Mouse (Mus musculus) kidney, adult 10 weeks (tissue): Measurements from ENCODE around the gene Olfr1336. TPM values are rescaled to one million over a fixed set of nuclear protein-coding genes. Genes with fewer than 3 reads are reported as not detected.

Experiments
- polyA plus RNA-seq: library from polyadenylated mRNA; stranded (reverse); fragments of 350-450 nt; fragmentation: Illumina TruSeq; extraction: RNeasy Lipid Tissue Mini Kit (QIAGEN cat#74804); gene quantifications from one replicate; pipeline ENCODE4 v1.2.3, GENCODE M21; 2014; ENCODE audit warnings: low read depth, low replicate concordance

Olfr1336 gene
- polyA plus RNA-seq: not detected

GRCm38 (mm10) chr7:6455868-6456267 is at the start of gene Olfr1336:
Gene Olfr1336 (plus strand): TSS chr7:6456168.

GRCm38 (mm10) chr7:6410043-6410442 is 45.9 kb upstream of the Olfr1336 start, which contains the start of gene Gm20715:
Gene Gm20715 (plus strand): TSS chr7:6410277.

GRCm38 (mm10) chr7:6438388-6438787 is 17.6 kb upstream of the Olfr1336 start, which contains the start of gene Olfr1344:
Gene Olfr1344 (plus strand): TSS chr7:6438688.

GRCm38 (mm10) chr7:6466951-6467350 is 11.0 kb downstream of the Olfr1336 start, which contains the start of gene Olfr1346:
Gene Olfr1346 (plus strand): TSS chr7:6467101.

GRCm38 (mm10) chr7:6486841-6487240 is 30.9 kb downstream of the Olfr1336 start, which contains the start of gene Olfr5:
Gene Olfr5 (minus strand): TSS chr7:6486941.

GRCm38 (mm10) chr7:6499655-6500054 is 43.7 kb downstream of the Olfr1336 start, which contains the start of gene Olfr1347:
Gene Olfr1347 (minus strand): TSS chr7:6499755.

GRCm38 (mm10) chr7:6508648-6509047 is 52.7 kb downstream of the Olfr1336 start, which contains the start of gene Olfr1348:
Gene Olfr1348 (minus strand): TSS chr7:6508748.

Other genes starting within 250 kb of the Olfr1336 start
- gene Zscan5b, start 233.9 kb upstream of the Olfr1336 start, polyA plus RNA-seq: not detected
- not detected for gene Epp13, start 203.5 kb upstream of the Olfr1336 start, polyA plus RNA-seq
- gene Zfp667, start 169.6 kb upstream of the Olfr1336 start, polyA plus RNA-seq: 8.7 TPM
- gene Zfp583, start 124.9 kb upstream of the Olfr1336 start, polyA plus RNA-seq: 3.1 TPM
- 0.93 TPM for gene Gm3854, start 112.4 kb upstream of the Olfr1336 start, polyA plus RNA-seq
- gene Zfp78, start 92.9 kb upstream of the Olfr1336 start, polyA plus RNA-seq: 5.0 TPM
- 4.0 TPM for gene Zfp28, start 72.9 kb upstream of the Olfr1336 start, polyA plus RNA-seq
- gene Smim17, start 57.5 kb upstream of the Olfr1336 start, polyA plus RNA-seq: not detected
- gene Gm20715, start 45.9 kb upstream of the Olfr1336 start, polyA plus RNA-seq: not detected
- not detected for gene Olfr1344, start 17.5 kb upstream of the Olfr1336 start, polyA plus RNA-seq
- gene Olfr1346, start 10.9 kb downstream of the Olfr1336 start, polyA plus RNA-seq: not detected
- not detected for gene Olfr5, start 30.8 kb downstream of the Olfr1336 start, polyA plus RNA-seq
- not detected for gene Olfr1347, start 43.6 kb downstream of the Olfr1336 start, polyA plus RNA-seq
- gene Olfr1348, start 52.6 kb downstream of the Olfr1336 start, polyA plus RNA-seq: not detected
- gene Olfr1349, start 66.8 kb downstream of the Olfr1336 start, polyA plus RNA-seq: not detected
- not detected for gene Olfr1350, start 108.7 kb downstream of the Olfr1336 start, polyA plus RNA-seq
- gene Zim1, start 240.3 kb downstream of the Olfr1336 start, polyA plus RNA-seq: 3.5 TPM